Mouse (Mus musculus) liver, adult (tissue): ENCODE measurements around the gene Bdkrb1.

Experiments used
- GATA4 ChIP-seq: IDR thresholded peaks from 2 replicates; pipeline ENCODE4 v1.6.1; 2014; ENCODE audit warnings: mild to moderate bottlenecking, low read length; ENCODE audit not compliant: insufficient replicate concordance

Bdkrb1 gene

DNA sequence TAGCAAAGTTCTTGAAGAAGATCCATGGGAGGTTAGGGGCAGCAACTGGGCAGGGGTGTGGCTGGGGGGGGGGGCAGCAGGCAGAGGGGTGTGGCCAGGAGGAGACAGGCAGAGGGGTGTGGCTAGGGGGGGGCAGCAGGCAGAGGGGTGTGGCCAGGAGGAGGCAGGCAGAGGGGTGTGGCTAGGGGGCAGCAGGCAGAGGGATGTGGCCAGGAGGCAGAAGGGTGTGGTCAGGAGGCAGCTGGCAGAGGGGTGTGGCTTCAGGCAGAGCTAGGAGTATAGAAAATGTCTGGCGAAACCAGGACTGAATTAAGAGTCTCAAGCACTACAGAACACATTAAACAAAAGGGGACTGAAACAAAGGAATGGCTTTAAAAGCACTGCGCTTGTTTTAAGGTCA, 19.4 kb upstream of the Bdkrb1 start:
- TF ChIP-seq GATA4 = no peak

- no peak for TF ChIP-seq GATA4
Observed at GRCm38 (mm10) chr12:105584851-105585250, 18.0 kb upstream of the Bdkrb1 start.

DNA sequence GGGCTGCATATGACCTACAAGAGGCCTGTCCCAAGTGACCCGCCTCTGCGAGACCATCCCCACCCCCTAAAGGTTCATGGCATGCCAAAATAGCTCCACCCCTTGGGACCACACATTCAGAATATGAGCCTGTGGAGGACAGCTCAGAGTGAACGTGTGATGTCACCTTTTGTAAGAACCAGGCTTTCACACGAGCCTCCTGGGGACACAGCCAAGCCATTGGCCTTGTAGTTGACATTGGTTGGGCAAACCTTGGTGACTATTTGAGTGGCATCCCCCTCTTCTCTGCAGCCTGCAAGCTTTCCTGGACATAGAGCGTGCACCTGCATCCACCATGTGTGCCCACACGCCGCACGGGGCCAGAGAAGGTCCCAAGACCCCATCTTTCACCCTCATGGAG, 15.4 kb upstream of the Bdkrb1 start:
- no peak for TF ChIP-seq GATA4

DNA sequence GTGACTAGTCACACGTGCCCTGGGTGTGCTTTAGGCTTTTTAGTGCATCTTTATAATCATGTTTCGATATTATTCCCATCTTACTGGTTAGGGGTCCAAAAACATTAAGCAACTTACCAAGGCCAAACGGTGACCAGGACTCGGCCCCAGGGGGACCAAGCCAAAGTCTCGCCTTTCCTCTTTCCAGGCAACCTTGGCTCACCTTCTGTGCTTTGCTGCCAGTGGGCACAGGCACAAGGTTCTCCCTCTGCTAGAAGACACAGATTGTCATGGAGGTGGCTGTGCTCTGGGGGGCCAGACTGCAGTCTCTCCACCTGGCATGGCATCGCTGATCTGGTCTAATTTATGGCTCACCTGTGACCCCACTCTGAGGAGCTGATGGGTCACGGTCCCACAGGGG, 12.1 kb upstream of the Bdkrb1 start:
- no peak for TF ChIP-seq GATA4

- no peak for TF ChIP-seq GATA4
Observed at GRCm38 (mm10) chr12:105592361-105592761, 10.5 kb upstream of the Bdkrb1 start.

DNA sequence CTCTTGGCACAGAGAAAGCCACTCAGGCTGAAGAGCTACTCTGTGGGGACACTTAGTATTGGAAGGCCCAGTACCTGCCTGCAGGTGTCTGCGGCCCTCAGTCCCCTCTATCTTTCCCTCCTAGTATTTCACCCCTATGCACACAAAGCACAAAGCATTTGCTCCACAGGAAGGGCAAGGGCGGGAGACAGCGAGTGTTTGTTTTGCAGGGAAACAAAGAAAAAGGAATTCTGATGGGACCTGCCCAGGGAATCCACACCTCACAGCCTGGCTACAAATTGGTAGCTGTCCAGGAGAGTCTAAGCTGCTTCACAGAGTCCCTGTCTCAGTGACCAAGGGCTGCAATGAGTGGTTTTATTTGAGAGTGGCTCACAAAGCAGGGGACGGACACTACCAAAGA, 9.4 kb upstream of the Bdkrb1 start:
- no peak for TF ChIP-seq GATA4

DNA sequence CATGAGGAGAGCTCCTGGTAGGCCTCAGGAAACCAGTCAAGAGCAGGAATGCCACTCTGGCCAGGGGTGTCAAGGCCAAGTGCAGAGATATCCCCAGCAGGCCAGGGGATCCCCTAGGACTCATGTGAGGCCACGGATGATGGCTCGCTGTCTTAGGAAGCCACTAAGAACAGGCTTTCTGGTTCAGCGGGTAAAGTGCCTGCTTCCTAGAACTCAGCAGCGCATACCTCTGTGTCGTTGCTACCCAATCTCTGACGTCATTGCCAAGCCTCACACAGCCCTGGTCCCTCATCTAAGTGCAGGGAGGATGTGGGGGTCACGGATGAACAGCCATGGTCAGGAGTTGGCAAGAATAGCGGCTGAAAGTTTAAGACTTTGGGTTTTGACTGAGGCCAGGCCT, 5.8 kb upstream of the Bdkrb1 start:
- TF ChIP-seq GATA4 = no peak

- TF ChIP-seq GATA4 = no peak
Observed at GRCm38 (mm10) chr12:105598503-105598902, 4.4 kb upstream of the Bdkrb1 start.

- no peak for TF ChIP-seq GATA4
Observed at GRCm38 (mm10) chr12:105599098-105599497, 3.8 kb upstream of the Bdkrb1 start.

- TF ChIP-seq GATA4 = no peak
Observed at GRCm38 (mm10) chr12:105601586-105601985, 1.3 kb upstream of the Bdkrb1 start.

DNA sequence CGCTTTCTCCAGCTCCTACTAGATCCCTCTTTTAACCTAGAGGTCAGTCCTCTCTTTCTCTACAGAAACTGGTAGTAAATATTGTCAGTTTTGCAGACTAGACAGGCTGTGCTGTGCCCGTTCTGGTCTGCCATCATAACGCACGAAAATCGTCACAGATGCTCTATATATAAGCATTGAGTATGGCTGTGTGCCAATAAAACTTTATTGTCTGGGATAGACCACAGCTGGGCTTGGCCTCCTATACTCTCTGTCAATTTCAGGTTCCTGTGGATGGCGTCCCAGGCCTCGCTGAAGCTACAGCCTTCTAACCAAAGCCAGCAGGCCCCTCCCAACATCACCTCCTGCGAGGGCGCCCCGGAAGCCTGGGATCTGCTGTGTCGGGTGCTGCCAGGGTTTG, 1.0 kb downstream of the Bdkrb1 start:
- TF ChIP-seq GATA4 = no peak

DNA sequence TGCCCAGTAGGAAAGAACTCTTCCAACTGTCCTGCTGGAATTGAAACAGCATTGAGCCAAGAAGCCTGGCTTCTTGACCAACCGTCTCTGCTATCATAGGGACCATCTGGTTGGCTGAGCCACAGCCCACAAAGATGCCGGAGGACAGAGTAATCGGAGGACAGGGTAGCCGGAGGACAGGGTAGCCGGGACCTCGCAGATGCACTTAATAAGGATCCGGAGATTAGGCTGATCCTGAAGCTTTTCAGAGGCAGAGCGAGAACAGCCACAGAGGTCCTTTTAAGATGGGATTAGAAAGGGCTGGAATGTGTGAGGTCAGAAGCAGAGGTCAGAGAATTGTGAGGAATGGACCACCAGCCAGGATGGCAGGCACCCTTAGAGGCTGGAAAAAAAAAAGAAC, 2.3 kb downstream of the Bdkrb1 start:
- TF ChIP-seq GATA4 = no peak

- TF ChIP-seq GATA4 = no peak
Observed at GRCm38 (mm10) chr12:105606881-105607280, 4.0 kb downstream of the Bdkrb1 start.

- TF ChIP-seq GATA4 = no peak
Observed at GRCm38 (mm10) chr12:105611045-105611444, 8.2 kb downstream of the Bdkrb1 start.

DNA sequence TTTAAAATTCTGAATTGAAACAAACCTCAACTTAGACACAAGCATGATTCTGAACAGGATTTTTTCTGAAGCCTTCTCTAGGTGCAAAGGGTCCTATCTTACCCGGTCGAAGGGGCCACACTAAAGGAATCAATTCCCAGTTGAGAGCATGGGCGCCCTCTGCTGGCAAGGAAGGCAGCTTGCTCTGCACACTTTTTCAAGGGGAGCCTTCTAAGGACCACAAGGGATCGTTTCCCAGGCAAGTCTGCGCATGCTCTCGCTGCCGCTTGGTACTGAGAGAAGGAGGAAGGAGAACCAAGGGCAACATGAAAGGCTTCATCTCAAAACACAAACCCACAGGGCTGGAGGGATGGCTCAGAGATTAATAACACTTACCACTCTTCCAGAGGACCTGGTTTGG, 8.9 kb downstream of the Bdkrb1 start:
- TF ChIP-seq GATA4 = no peak

GRCm38 (mm10) chr12:105613559-105613958, 10.7 kb downstream of the Bdkrb1 start:
- TF ChIP-seq GATA4 = no peak

DNA sequence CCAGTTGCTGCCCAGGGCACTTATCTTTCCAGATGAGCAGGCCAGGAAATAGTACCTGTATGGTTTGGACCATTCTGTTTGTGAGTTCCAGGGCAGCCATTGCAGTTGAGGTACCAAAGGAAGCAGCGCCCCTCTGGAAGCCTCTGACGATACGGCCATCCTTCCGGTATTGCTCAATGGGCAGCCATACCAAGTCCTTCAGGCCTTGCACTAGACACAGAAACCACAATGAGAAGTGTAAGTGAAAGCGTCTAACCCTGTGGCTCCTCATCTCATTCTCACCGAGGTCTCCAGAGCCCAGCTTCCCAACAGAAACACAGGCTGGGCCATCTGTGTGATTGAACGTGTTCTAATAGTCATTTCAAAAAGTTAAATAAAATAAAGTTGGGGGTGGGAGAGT, 19.2 kb downstream of the Bdkrb1 start:
- no peak for TF ChIP-seq GATA4

DNA sequence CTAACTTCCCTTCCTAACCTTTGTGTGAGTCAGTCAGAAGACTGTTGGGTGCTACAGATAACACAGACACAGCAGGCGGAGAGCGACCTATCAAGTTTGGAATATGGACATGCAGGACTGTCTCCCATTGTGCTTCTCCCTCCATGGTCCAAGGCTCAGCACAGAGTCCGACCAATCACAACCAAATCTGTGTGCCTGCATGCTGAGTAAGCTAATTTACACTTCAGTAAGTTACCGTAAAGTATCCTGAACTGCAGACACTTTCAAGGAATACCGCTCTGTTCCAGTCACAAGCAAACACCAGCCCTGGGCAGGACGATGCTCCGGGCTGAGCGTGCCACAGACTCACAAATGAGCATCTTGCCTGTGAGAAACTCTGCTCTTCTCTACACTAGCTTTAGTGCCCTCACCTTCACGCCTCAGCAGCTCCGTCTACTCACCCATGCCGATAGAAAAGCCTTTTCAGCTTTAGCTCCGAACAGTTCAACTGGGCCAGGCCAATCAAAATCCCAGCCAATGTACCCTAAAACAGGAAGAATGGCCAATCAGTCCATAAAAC, 20.2 kb downstream of the Bdkrb1 start:
- TF ChIP-seq GATA4 = no peak
